Mouse (Mus musculus) forebrain, embryonic 15.5 days (tissue): Measurements from ENCODE around the gene 2310061I04Rik. TPM values are rescaled to one million over a fixed set of nuclear protein-coding genes. Genes with fewer than 3 reads are reported as not detected.

Experiments used
- ATAC-seq: fragments of 200-750 bp; cut with Nextera tagmentation; replicated peaks from 2 replicates; pipeline ENCODE4 v1.8.0; 2017; ENCODE audit warnings: mild to moderate bottlenecking, moderate TSS enrichment, moderate library complexity
- H3K27ac ChIP-seq: fragments of 300-500 bp; sonication (generic); replicated peaks from 2 replicates; pipeline ENCODE4 v1.5.1; 2015; ENCODE audit warnings: mild to moderate bottlenecking, inconsistent platforms
- H3K27me3 ChIP-seq: fragments of 300-500 bp; sonication (generic); 2 replicates; pipeline ENCODE4 v1.6.1; 2015; ENCODE audit warnings: inconsistent platforms
- H3K36me3 ChIP-seq: fragments of 300-500 bp; sonication (generic); 2 replicates; pipeline ENCODE4 v1.6.1; 2015; ENCODE audit warnings: mild to moderate bottlenecking, inconsistent platforms
- H3K4me1 ChIP-seq: fragments of 300-500 bp; sonication (generic); 2 replicates; pipeline ENCODE4 v1.6.1; 2015; ENCODE audit warnings: inconsistent platforms
- H3K4me2 ChIP-seq: fragments of 300-500 bp; sonication (generic); replicated peaks from 2 replicates; pipeline ENCODE4 v1.6.1; 2015; ENCODE audit warnings: mild to moderate bottlenecking, inconsistent platforms
- H3K4me3 ChIP-seq: fragments of 300-500 bp; sonication (generic); 2 replicates; pipeline ENCODE4 v1.5.1; 2015; ENCODE audit warnings: mild to moderate bottlenecking, inconsistent platforms
- H3K9ac ChIP-seq: fragments of 300-500 bp; sonication (generic); replicated peaks from 2 replicates; pipeline ENCODE4 v1.6.1; 2015; ENCODE audit warnings: mild to moderate bottlenecking, inconsistent platforms
- H3K9me3 ChIP-seq: fragments of 300-500 bp; sonication (generic); 2 replicates; pipeline ENCODE4 v1.6.1; 2016; ENCODE audit warnings: inconsistent platforms
- WGBS: fragments of 180-500 bp; shearing (Covaris S2); methylation state at CpG from one replicate; pipeline ENCODE4 v1.1.7; 2015; ENCODE audit warnings: mixed read lengths; 5-methylcytosine and 5-hydroxymethylcytosine counted together
- polyA plus RNA-seq: library from polyadenylated mRNA; unstranded; fragments of >200 nt; fragmentation: Nextera tagmentation; extraction: Ambion mirVana; gene quantifications from 2 replicates; pipeline ENCODE4 v1.2.1, GENCODE M21; 2015

The 2310061I04Rik gene
- polyA plus RNA-seq, 1 experiment from 2014 or later, result 41.5 TPM

DNA sequence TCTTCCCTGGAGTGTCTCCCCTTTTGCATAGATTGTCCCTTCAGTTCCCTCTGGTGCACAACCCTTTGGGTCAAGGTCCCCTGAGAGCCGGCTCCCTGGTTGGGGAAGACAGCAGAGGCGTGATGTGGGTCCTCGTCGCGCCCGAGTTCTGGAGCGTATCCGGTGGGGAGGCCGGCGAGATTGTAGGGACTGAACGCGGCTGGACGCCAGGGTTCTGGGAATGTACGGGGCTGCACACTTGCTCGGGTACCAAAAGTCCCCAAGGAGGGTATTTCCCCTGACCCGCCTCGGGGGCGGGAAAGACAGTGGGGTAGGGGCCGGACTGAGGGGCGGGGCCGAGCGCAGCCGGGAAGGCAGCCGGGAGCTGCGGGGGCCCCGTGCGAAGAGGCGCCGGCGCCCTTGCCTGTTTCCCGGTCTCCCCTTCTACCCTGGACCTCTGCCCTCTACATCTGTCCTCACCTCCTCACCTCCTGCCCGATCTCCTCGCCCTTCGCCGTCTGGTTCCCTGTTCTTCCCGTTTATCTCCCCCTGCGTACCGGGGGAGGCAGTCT, 30.9 kb downstream of the 2310061I04Rik start:
- Histone ChIP-seq H3K4me2 (peak overlapping the region; percentile 76), H3K4me3 (peak overlapping the region; percentile 64), H3K27ac (peak overlapping the region; percentile 97), H3K9ac (peak overlapping the region; percentile 89), H3K4me1 (peaks cover 65% of the 10 kb centered on the region), H3K27me3 (no peaks in the 10 kb centered on the region), H3K36me3 (peaks cover 3% of the 10 kb centered on the region), H3K9me3 (no peaks in the 10 kb centered on the region)
- ATAC-seq, result peak; percentile 39
- WGBS, result 0% methylated on average over 33 of the region's 38 CpGs

DNA sequence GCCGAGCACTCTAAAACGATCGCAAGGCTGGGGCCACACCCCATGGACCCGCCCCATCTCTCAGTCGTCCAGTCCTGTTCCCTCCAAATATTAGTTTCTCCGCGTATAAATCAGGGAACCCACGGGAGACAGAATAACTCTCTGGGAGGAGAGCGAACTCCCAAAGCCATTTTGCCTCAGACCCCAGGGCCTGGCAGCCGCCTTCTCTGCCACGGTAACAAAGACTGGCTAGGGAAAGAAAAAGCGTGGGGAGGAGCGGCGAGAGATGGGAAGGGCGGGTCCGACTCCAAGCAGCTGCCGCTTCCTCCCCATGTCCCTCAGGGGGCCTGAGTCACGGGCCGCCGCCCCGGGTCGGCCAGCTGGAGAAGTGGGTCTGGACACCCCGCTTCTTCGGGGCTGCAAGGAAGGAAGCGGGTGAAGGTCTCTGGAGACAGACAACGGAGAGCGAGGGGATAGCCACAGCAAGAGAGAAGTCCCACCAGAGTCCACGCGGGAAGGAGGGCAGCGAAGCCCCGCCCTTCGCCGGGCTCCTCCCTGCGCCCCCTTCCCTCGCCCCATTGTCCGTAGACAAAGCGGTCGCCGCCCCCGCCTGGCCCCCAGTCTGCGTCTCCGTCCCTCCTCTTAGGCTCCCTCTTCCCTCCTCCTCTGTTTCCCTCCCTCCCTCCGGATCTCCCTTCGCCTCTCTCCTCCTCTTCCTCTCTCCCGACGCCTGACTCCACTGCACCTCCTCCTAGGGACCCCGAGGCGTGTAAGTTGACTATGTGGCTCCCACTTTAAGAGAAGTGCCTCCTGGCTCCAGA, 31.6 kb downstream of the 2310061I04Rik start, which contains the start of gene Ppp1r18:
TSS of gene Ppp1r18 (plus strand) at position 113 of the 800 bp plus-strand sequence.
- H3K36me3 ChIP-seq, result no peaks in the 10 kb centered on the region
- peak within 1 kb of the TSS; percentile 76 for H3K4me2 ChIP-seq
- H3K9me3 ChIP-seq, result no peaks in the 10 kb centered on the region
- H3K4me1 ChIP-seq, result peaks cover 64% of the 10 kb centered on the region
- H3K9ac ChIP-seq, result peak within 1 kb of the TSS; percentile 89
- ATAC-seq, result peak; percentile 47
- WGBS, result under 1% methylated on average over 45 of the region's 48 CpGs
- peak within 1 kb of the TSS; percentile 64 for H3K4me3 ChIP-seq
- peak within 1 kb of the TSS; percentile 97 for H3K27ac ChIP-seq
- H3K27me3 ChIP-seq, result no peaks in the 10 kb centered on the region

DNA sequence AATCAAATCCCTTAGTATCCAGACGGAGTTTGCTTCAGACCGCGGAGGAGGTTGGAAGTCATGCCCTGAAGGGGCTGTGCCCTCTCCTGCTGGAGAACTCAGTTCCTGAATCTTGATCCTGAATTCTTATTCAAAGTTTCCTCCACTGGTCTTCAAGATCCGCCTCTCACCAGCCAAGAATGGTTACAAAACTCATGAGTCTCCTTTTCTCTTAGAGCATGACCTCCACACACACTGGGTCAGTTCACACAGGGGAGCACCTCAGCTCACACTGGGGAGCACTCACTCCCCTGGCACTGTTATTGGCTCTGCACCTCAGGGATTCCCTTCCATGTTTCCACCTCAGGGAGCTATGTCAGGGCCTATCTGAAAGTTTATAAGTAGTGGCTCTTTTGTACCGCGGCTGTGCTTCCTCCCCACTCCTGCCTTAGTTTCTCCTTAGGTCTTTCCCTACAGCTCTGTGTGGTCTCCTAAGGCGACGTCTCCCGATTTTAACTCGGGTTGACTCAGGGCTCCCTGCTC, 32.3 kb downstream of the 2310061I04Rik start:
- Histone ChIP-seq H3K27ac (peak overlapping the region; percentile 97), H3K9ac (peak overlapping the region; percentile 89), H3K4me1 (peaks cover 59% of the 10 kb centered on the region), H3K9me3 (no peaks in the 10 kb centered on the region), H3K4me2 (peak overlapping the region; percentile 76), H3K27me3 (no peaks in the 10 kb centered on the region), H3K36me3 (no peaks in the 10 kb centered on the region), H3K4me3 (peak overlapping the region; percentile 64)
- WGBS, result 29% methylated on average over 10 of the region's 10 CpGs
- no peak for ATAC-seq

DNA sequence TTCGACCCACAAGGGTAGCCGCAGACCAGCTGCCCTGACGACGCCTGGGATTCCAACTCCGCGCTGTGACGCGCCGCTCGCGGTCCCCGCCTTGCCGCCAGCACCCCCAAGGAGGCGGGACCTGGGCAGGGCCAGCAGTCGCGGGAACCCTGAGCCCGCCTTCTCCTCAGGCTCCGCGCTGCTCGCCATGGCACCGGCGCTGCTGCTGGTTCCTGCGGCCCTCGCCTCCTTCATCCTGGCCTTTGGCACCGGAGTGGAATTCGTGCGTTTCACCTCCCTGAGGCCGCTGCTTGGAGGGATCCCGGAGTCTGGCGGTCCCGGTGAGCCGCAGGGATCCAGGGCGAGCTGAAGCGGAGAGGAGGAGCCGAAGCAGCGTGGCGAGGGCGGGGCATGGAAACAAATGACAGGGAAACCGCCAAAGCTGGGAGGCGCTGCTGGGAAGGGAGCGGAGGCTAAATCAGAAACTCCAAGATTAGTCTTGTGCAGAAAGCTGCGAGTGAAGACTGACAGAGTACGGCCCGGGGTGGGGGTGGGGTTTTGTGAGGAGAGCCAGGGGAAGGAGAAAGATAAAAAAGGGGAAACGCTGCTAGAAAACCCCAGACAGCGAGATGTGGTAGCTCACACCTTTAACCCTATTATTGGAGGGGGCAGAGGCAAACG, 35.9 kb downstream of the 2310061I04Rik start, which contains the start of gene Nrm:
TSS of gene Nrm (plus strand) at position 121 of the 660 bp plus-strand sequence.
- Histone ChIP-seq H3K9ac (peak within 1 kb of the TSS; percentile 64), H3K4me2 (peak within 1 kb of the TSS; percentile 64), H3K9me3 (no peaks in the 10 kb centered on the region), H3K27me3 (no peaks in the 10 kb centered on the region), H3K27ac (peak within 1 kb of the TSS; percentile 94), H3K36me3 (peaks cover 15% of the 10 kb centered on the region), H3K4me1 (peaks cover 27% of the 10 kb centered on the region), H3K4me3 (peak within 1 kb of the TSS; percentile 66)
- WGBS, result under 1% methylated on average over 47 of the region's 47 CpGs
- ATAC-seq, result peak; percentile 95

DNA sequence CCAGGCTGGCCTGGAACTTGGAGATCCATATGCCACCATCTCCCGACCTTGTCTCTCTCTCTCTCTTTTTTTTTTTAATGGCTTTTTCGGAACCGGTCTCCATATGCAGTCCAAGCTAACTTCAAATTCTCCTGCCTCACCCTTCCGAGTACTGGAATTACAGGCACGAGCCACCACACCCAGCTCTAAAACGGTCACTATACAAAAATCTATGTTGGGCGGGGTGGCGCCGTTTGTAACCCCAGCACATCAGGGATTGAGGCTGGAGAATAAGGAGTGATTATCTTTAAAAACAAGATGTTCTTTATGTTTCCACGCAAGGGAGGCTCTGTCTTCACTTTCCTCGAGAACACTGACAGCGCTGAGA, 36.4 kb downstream of the 2310061I04Rik start:
- H3K36me3 ChIP-seq, result peaks cover 15% of the 10 kb centered on the region
- peaks cover 27% of the 10 kb centered on the region for H3K4me1 ChIP-seq
- H3K4me3 ChIP-seq, result peak overlapping the region; percentile 66
- no peaks in the 10 kb centered on the region for H3K27me3 ChIP-seq
- H3K9me3 ChIP-seq, result no peaks in the 10 kb centered on the region
- peak overlapping the region; percentile 64 for H3K9ac ChIP-seq
- peak; percentile 11; the same call in 1 of the 2 replicates for ATAC-seq
- 3% methylated on average over 12 of the region's 12 CpGs for WGBS
- H3K27ac ChIP-seq, result peak overlapping the region; percentile 94
- peak overlapping the region; percentile 64 for H3K4me2 ChIP-seq

DNA sequence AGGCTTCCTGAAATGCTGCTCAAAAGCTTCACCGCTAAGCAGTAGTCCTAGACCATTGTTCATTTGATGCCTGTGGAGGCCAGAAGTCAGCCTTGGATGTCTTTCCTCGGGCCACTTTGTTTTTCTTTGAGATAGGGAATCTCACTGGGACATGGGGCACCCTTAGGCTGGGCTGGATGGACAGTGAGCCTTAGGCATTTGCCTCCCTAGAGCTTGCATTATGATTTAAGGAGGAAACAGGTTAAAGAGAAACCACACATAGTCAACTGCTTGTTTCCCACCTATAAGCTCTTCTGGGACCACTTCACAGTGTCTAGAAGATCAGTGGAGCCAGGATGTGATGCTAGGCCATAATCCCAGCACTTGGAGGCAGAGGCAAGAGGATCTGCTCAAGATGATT, 37.4 kb downstream of the 2310061I04Rik start:
- no peaks in the 10 kb centered on the region for H3K9me3 ChIP-seq
- 74% methylated on average over 2 of the region's 2 CpGs for WGBS
- no peak overlapping the region for H3K4me2 ChIP-seq
- no peak overlapping the region for H3K4me3 ChIP-seq
- H3K36me3 ChIP-seq, result peaks cover 15% of the 10 kb centered on the region
- no peak overlapping the region for H3K27ac ChIP-seq
- H3K9ac ChIP-seq, result no peak overlapping the region
- ATAC-seq, result no peak
- no peaks in the 10 kb centered on the region for H3K27me3 ChIP-seq
- H3K4me1 ChIP-seq, result peaks cover 23% of the 10 kb centered on the region

DNA sequence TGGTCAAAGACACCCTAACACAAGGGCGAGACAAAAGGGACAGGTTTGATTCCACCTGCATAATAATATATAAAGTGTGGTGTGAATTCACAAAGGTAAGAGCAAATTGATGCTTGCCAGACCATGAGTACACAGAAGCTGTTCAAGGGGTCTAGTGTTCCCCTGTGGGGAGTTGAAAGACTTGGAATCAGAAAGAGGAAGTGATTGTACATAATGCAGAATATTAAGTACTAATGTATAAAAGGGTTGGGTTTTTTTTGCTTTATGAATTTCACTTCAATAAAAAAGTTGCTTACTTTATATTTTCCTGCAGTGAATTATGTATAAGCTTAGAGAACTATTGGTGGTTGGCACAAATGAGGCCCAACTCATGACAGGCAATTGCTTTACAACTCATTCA, 37.9 kb downstream of the 2310061I04Rik start:
- H3K36me3 ChIP-seq, result peaks cover 18% of the 10 kb centered on the region
- ATAC-seq, result no peak
- no peak overlapping the region for H3K27ac ChIP-seq
- H3K4me2 ChIP-seq, result no peak overlapping the region
- H3K27me3 ChIP-seq, result no peaks in the 10 kb centered on the region
- H3K9me3 ChIP-seq, result no peaks in the 10 kb centered on the region
- H3K4me1 ChIP-seq, result peaks cover 19% of the 10 kb centered on the region
- no peak overlapping the region for H3K4me3 ChIP-seq
- H3K9ac ChIP-seq, result no peak overlapping the region
- 94% methylated on average over 1 of the region's 1 CpGs for WGBS

DNA sequence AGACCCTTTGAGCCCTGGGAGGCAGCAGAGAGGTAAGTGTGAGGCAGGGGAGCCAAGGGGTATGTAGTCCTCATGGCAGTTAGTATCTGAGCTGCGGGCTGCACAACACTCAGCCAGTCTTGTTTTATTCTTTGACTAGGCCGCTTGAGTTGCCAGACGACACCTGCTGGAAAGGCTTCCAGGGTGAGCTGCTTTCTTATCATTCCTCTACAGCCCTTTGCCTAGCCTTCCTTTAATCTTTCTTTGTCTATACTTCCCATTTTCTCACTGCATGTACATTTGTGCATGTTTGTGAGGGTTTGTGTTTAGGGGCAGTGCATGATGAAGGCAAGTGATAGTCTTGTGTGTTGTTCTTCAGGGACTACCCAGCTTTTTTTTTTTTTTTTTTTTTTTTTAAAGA, 46.3 kb downstream of the 2310061I04Rik start:
- WGBS, result 97% methylated on average over 3 of the region's 3 CpGs
- Histone ChIP-seq H3K9ac (no peak overlapping the region), H3K36me3 (peaks cover 79% of the 10 kb centered on the region), H3K4me1 (no peaks in the 10 kb centered on the region), H3K27me3 (no peaks in the 10 kb centered on the region), H3K4me2 (no peak overlapping the region), H3K27ac (no peak overlapping the region), H3K4me3 (no peak overlapping the region), H3K9me3 (no peaks in the 10 kb centered on the region)
- no peak for ATAC-seq

DNA sequence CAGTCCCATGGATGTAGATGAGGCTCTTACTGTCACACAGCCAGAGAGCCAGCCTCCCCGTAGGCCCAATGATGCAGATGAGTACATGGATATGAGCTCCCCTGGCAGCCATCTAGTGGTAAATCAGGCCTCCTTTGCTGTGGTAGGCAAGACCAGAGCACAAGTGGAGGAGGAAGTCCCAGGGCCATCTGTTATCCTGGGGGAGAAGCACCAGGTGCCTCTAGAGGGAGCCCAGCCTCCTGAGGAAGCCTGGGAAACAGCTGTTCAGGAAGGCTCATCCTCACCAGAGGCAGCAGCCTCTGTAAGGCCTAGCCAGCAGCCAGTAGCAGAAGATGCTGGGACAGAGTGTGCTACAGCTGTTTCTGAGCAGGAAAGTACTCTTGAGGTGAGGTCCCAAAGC, 49.1 kb downstream of the 2310061I04Rik start:
- no peak for ATAC-seq
- Histone ChIP-seq H3K36me3 (peaks cover 79% of the 10 kb centered on the region), H3K4me1 (no peaks in the 10 kb centered on the region), H3K27ac (no peak overlapping the region), H3K27me3 (no peaks in the 10 kb centered on the region), H3K4me3 (no peak overlapping the region), H3K4me2 (no peak overlapping the region), H3K9me3 (no peaks in the 10 kb centered on the region), H3K9ac (no peak overlapping the region)
- WGBS, result 54% methylated on average over 1 of the region's 1 CpGs

DNA sequence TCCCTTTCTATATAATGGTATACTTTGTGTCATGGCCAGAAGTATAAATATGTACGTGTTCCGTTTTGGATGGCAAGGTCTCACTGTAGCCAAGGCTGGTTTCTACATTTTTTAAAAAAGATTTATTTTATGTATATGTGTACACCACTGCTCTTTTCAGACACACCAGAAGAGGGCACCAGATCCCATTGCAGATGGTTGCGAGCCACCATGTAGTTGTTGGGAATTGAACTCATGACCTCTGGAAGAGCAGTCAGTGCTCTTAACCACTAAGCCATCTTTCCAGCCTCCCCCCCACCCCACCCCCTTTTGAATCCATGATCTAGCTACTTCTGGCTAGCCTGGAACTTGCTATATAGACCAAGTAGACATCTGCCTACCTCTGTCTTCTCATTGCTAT, 53.7 kb downstream of the 2310061I04Rik start:
- no peaks in the 10 kb centered on the region for H3K27me3 ChIP-seq
- no peak overlapping the region for H3K27ac ChIP-seq
- no peaks in the 10 kb centered on the region for H3K9me3 ChIP-seq
- peaks cover 26% of the 10 kb centered on the region for H3K4me1 ChIP-seq
- ATAC-seq, result no peak
- no peak overlapping the region for H3K4me3 ChIP-seq
- no peak overlapping the region for H3K9ac ChIP-seq
- H3K36me3 ChIP-seq, result peaks cover 38% of the 10 kb centered on the region
- no peak overlapping the region for H3K4me2 ChIP-seq
- 95% methylated on average over 3 of the region's 3 CpGs for WGBS
